Mouse (Mus musculus) erythroid progenitor cell, adult 5-6 weeks (primary cell): Measurements from ENCODE around the gene Pkib. TPM values are rescaled to one million over a fixed set of nuclear protein-coding genes. Genes with fewer than 3 reads are reported as not detected.

ENCODE experiments used
- ATAC-seq: replicated peaks from 2 replicates; pipeline ENCODE4 v1.8.0; 2016; ENCODE audit warnings: moderate number of reproducible peaks, mild to moderate bottlenecking, moderate TSS enrichment, inconsistent platforms; ENCODE audit not compliant: poor library complexity, low FRiP score, severe bottlenecking
- total RNA-seq, 2 experiments: library from RNA; stranded (forward) in 1 of 2; stranded (reverse) in 1 of 2; fragments of 150-400 nt in 1 of 2; fragments of 186-747, 209-891 nt in 1 of 2; gene quantifications; 2 replicates each; pipeline versions ENCODE4 v1.2.3 to v1.2.4; 2015 to 2017; ENCODE audit warnings: low replicate concordance in 2 of 2

Pkib gene
- 11.2 TPM in 1 of 2 replicates, not detected in the other for total RNA-seq (2015; ENCODE audit: low replicate concordance)
- under 0.01 TPM in 1 of 2 replicates, not detected in the other for total RNA-seq (2017; ENCODE audit: low replicate concordance)

DNA sequence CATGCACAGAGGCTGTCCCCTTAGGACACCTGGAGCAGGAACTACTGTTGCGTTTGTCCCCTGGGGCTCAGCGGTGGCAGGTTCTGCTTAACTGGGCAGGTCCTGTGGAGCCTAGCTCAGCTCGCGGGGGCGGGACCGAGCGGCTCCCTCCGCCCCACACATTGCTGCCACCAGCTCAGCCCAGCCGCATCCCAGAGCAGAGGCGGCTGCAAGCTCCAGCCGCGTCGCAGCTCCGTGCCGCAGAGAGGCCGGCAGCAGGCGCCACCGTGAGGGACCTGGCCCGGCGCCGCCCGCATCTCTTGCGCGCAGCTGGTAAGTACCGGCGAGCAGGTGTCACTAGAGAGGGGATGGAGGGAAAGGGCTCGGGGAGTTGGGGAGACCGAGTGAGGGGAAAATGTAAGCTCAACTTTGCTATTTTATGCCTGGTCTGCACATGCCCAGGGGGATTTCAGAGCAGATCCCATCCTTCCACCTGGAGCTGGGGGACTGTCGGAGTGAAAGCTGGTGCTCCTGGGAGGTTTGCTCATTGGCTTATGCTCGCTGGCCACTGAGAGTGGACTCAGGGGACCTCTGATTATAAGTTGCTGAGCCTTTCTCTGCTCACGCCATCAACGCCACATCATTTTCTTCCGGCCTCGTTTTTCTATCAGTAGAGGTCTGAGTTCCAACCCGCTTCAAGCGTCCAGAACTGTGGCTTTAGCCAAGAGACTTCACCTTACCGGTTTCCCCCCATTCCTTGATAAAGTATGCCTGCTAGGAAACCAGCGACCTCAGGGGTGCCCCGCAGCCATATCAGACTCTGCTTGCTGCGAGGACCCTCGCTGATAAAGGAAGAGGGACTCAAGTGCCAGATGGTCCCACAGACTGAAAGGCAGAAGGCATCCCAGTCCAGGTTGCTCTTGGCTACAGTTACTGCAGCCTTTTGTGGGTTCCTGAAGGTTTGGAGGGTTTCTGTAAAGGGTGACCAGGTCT is at the start of gene Pkib:
TSS of gene Pkib (plus strand) at position 86 of the 972 bp plus-strand sequence.
- ATAC-seq, result no peak

DNA sequence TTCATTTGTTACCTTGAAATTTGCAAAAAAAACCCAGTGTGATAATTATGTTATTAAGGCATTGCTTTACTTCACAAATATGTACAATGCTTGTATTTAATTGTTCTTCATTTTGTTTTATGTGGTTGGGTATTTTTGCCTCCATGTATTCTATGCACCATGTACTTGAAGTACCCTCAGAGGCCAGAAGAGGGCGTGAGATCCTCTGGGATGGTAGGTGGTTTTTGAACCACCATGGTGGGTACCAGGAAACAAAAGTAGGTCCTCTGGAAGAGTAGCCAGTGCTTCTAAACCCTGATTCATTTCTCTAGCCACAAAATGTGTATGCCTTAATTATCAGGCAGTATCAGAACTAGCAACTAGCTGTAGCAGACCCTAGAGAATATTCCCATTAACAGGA is 47.9 kb upstream of the Pkib start:
- no peak for ATAC-seq

DNA sequence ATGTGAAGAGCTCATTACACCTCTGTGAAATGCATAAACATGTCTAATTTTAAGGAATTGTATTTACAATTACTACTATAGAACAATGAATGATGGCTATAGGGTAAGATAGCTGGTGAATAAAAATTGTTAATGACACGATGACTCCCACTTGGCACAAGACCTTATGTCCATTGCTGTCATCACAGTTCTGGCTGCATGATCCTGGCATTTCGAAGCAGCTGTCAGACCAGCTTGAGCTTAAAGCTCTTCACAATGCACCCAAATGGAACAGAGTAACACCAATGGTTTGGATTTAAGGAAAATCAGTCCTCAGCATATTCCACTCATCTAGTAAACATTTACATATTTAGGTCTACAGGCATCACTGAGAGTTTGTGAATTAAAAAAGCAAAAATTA is 37.5 kb upstream of the Pkib start:
- no peak for ATAC-seq

DNA sequence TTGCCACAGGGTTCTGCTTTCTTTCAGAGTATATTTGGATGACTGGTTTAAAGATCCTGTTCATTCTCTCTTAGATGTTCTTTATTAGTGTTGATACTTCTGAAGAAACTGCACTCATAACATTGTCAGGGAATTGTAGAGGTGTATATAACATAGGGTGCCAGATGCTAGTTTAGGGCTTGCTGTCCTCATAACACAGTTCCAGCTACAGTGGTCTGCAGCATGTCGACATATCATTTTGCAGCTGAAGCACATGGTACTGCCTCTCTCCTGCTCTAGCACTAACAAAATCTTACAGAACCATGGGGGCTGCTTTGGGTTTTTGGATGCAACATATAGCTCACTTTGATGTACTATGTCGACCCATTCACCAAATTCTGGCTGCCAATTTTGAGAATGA is 34.6 kb upstream of the Pkib start:
- ATAC-seq, result no peak

DNA sequence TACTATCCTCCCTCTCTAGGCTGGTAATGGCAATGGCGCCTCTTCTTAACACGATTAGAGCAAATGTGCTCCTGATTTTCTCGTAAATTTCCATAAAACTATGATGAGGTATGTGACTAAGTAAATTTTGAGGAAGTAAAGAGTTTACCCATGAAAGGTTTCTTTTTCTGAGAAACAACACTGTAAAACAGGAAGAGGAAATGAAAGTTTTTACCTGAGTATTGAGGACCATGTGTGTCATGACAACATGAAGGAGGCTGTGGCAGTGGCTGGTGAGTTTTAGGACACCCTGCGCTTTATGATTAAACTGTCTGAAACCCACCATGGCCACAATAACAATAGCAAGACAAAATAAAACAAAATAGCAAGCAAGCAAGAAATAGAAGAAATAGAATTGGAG is 28.8 kb upstream of the Pkib start:
- no peak for ATAC-seq

DNA sequence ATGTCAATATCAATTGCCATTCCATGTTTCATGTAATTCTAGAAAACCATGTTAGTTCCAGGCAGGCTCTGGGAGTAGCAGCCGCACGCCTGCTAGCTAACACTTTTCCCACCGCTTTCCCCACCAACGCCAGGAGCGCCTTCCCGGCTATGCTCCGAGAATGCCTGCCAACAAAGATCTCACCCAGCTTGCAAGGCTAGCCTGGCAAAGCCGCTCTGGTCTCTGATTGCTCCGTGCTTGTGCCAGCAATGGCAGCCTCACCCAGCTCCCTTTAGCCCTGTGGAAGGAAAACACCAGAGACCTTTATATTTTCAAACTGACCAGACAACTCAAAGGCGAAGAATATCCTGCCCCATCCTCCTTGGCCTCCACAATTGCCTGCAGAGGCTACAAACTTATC is 8.5 kb upstream of the Pkib start:
- no peak for ATAC-seq

DNA sequence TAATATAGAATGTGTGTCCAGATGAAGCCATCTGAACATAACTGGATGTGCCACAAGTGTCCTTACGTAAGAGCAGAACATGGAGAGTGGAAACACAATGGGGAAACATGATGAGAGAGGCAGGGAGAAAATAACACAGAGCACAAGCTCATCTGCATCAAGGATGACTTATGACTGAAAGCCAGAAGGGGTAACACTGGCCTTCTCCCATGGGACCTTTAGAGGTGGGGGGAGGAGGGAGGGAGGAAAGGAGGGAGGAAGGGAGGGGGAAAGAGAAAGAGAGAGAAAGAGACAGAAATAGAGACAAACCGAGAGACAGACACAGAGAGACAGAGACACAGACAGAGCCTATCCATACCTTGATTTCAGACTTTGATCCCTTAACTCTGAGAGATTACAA is 4.0 kb upstream of the Pkib start:
- ATAC-seq, result no peak

DNA sequence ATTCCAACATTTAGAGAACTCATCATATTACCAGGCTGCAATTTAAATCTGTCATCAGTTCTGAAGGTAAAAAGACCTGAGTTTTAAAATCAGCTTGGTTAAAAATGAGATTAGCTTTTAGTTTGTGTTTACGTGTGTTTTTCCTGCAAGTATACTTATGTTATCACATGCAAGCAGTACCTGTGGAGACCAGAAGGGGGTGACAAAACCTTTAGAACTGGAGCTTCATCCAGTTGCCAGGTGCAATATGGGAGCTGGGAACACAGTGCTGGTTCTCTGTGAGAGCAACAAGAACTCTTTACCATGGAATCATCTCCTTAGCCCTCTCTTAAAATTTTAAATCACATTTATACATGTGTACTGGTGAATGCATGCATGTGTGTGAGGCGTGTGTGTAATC is 1.2 kb upstream of the Pkib start:
- no peak for ATAC-seq

DNA sequence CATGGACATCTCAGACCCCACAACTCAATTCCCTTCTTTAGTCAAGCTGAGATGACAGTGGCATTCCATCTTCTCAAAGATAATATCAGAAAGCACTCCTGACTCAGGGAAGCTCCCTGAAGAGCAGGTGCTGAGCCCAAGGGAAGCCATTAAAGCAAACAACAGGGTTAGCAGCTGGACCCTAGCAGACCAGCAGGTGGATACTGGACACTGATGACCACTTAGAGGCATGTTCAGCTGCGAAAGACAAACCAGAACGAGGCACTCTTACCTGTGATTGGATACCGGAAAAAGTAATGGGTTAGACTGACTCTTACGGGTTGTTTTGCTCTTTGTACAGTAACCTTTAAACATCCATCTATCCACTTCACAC is 1.1 kb downstream of the Pkib start:
- ATAC-seq, result no peak

DNA sequence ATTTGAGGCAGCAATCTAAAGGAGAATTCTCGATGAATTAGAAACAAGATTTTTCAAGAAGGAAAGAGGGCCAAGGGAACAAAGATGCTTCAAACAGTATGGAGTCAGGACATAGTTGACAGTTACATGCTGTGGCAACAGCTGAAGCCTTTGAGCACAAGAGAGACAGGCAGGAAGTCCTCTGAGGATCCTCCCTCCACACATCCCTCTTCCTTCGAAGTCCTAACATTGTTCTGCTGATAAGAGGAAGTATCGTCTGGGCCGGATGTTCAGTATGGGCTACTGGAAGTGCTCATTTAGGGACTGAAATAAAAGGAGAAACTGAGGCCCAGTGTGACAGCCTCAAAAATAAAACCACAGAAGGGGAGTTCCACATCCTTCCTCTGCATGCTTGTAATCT is 5.2 kb downstream of the Pkib start:
- no peak for ATAC-seq

DNA sequence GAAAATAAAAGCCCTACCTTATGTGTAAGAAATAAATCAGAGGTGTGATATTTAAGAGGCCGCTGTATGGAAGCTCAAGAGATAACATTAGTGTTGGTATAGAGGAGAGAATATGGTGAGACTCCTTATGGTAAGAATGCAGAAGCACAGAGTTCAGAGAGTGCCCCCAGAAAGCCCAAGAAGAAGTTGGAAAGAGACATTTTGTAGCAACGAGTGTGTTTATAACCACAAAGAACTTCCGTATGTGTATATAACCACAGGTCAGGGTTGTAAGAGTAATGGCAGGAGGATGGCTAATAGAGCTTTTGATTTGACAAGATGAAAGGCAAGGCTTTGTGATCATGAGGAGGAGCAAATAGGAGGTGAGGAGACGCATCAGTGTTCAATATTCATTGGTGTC is 6.5 kb downstream of the Pkib start:
- no peak for ATAC-seq

DNA sequence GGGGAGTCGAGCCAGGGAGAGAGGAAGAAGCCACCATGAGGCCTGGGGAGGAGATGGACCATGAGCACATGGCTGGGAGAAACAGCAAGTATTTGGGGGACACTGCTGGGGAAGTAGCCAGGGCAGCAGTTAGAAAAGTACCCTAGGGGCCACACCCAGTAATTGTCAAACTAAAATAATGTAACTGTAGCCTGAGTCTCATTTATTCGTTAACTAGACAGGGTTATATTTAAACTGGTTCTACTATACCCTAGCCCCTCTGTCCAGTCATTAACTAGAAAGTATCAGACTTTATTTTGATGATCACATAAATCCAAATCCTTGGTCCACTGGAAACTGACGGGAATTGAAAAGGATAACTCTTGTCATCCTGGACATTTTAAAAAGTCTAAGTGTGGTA is 7.8 kb downstream of the Pkib start:
- ATAC-seq, result no peak

DNA sequence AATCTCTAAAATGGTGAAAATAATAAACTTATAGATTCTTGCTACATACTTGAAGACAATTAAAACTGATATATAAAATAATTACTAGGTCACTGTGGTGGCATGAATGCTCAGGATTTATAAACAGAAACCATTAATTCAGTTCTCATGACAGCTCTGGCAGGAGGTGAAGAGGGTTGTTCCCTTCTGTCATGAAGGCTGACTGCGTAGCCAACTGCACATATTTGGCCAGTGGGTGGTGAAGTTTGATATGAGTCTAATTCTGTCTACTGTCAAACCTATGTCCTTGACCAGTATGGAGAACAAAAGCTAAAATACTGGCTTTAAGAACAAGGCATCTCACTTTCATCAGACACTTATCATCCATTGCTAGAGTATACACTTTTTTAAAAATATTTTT is 21.5 kb downstream of the Pkib start:
- ATAC-seq, result no peak

DNA sequence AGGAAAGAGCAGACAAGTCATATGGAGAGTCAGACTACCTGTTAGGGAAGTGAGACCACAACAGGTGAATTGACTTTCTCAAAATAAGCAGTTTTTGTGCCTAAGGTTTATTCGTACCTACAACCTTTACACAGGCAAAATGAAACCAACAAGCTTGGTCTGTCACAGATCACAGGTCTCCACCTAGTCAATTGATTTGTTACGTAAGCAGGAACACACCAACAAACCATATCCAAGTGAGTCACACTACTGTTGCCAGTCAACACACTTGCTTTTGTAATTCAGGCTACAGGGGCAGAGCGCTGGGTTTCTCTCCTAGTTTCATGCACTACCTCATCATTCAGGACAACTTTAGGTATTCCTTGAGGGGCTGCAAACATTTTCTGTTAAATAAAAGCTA is 28.7 kb downstream of the Pkib start:
- ATAC-seq, result no peak

DNA sequence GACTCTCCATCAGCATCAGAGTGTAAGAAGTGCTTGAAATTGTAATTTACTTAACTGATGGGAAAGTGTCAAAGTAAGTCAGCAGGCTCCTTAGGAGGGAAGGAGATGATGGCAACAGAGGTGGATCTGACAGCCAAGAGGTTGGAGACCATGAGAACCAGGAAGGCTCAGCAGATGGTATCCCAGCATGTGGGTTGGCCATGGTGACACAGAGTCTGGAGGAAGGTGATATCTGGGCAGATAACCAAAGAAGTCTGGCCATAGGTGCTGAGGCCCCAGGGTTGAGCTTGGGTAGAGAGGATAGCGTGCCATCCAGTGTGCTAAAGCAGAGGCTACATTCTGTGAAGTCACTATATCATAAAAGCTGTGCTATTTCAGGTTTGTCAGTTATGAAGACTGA is 32.0 kb downstream of the Pkib start:
- ATAC-seq, result no peak

DNA sequence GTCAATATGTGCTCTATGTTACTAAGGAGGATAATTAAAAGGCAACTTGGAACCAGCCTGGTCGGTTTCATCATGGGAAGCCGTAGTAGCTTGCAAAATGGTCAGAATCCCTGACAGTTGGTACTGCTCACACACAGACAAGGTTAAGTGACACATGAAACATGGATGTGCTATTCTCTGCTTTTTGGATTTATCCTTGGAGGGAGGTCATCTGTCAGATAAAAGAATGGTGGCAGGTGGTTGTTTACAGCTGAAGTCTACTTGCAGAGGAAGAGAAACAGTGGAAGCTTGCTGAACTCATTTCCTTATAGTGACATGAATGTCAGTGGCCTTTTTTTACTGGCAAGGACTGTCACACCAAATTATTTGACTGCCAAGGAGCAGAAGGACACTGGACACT is 32.5 kb downstream of the Pkib start:
- ATAC-seq, result no peak

DNA sequence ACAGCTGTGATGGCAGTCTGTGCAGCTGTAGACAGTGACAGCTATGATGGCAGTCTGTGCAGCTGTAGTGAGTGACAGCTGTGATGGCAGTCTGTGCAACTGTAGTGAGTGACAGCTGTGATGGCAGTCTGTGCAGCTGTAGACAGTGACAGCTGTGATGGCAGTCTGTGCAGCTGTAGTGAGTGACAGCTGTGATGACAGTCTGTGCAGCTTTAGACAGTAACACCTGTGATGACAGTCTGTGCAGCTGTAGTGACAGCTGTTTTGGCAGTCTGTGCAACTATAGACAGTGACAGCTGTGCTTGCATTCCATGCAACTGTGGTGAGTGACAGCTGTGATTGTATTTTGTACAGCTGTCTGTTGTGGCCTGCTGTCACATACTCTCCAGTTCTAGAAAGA is 44.0 kb downstream of the Pkib start:
- no peak for ATAC-seq

DNA sequence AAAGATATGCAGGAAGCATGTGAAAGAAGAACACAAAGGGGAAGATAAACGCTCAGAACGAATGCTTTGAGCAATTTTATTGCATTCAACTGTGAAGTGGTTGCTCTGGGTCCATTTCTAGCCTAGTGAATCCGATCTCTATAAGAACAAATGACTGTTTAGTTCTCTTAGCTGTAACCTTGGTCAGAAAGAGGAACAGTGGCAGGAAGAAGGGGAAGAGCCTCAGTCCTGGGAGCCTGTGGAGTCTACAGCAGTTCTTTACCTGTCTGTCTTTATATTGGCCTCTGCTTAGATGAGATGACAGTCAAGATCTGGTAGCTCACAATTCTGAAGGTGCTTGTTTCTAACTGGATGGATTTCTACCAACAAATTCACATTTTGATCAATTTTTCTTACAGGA is 56.2 kb downstream of the Pkib start:
- no peak for ATAC-seq

DNA sequence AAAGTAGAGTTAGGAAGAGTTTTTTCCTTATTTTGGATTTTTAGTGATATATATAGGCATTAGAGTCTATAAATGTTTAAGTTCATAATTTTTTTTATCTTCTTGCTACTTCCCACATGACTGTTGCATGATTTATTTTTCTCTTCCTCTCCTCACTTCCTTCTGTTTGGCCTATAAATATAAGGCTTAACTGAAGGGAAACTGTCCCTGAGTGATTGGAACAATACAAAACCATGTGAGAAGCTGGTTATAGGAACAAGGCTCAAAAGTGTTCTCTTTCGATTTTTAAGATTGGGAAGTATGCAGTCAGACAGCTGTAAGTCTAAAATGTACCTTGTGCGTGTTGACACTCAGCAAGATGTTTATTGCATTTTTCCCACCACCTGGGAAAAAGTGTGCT is 58.4 kb downstream of the Pkib start:
- no peak for ATAC-seq

DNA sequence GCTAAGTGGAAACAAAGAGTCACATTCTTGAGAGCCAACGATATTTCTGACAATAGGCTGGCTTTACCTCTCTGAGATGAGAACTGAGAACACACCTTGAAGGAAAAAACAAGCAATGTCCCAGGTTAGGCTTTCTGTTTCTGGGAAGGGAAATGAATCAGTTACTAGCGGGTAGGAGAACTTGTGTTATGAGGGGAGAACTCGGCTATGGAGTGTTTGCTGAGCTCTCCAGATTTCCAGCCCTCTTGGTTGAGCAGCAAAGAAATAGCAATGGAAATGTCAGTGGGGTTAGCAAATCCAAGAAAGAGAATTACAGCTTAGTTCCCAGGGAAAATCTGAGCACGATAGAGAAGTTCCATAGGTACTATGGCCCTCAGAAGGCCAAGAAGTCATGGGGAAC is 70.5 kb downstream of the Pkib start:
- ATAC-seq, result no peak

DNA sequence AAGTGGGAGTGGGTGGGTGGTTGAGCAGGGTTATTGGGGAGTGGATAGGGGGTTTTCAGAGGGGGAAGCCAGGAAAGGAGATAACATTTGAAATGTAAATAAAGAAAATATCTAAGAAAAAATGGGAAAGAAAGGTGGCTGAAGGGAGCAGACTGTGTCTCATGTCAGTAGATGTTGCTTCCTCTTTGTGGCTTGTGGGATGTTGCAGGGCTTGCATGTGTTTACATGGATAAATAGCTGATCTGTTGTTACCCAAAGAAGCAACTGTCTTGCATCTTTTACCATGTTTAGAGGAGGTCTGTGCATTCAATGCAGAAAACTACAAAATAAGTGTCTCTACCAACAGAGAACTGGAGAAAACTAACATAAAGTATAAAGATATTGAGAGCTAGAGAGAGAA is 89.3 kb downstream of the Pkib start:
- ATAC-seq, result no peak

DNA sequence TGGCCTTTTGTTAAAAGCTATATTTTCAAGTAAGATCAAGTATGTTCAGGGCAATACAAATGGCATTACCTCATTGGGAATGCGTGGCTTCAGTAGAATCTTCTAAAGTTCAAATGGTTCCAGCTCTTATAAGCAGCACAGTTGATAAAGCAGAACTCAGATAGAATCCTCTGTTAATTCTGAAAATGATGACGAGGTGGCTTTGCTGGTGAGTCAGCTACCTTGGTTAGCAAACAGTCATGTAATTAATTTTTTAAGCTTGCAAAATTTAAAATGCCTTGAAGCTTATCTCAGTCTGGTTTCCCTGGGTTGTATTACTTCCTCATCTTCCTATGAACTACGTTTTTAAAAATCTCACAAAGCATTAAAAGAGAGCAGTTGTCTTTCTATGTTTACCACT is 90.6 kb downstream of the Pkib start:
- ATAC-seq, result no peak
